Mouse (Mus musculus): ENCODE data around the gene Ifna15.
"Not testable (repeated sequence)": the region's sequence is repeated elsewhere in the genome, so short reads cannot be mapped to it uniquely, and the experiment has no call there.

The Ifna15 gene

GRCm38 (mm10) chr4:88558145-88558544, at the start of gene Ifna15:
Gene Ifna15 (minus strand): TSS chr4:88558245.
- not testable (repeated sequence) for DNase-seq (ENCODE audit: inconsistent age in 2 of 2, low spot score in 1 of 2)

- DNase-seq (ENCODE audit: inconsistent age in 2 of 2, low spot score in 1 of 2) = no peak
These were observed 45.2 kb upstream of the Ifna15 start, which contains the start of gene Ifna12 for GRCm38 (mm10) chr4:88603276-88603675. Gene Ifna12 (minus strand): TSS chr4:88603376.

GRCm38 (mm10) chr4:88592285-88592684, 34.2 kb upstream of the Ifna15 start, which contains the start of gene Ifna9:
Gene Ifna9 (minus strand): TSS chr4:88592385.
- no peak for DNase-seq (ENCODE audit: inconsistent age in 2 of 2, low spot score in 1 of 2)

GRCm38 (mm10) chr4:88571698-88572097, 13.7 kb upstream of the Ifna15 start, which contains the start of gene Ifna14:
Gene Ifna14 (minus strand): TSS chr4:88571798.
- DNase-seq (ENCODE audit: inconsistent age in 2 of 2, low spot score in 1 of 2) = no peak

GRCm38 (mm10) chr4:88561791-88562190, 3.7 kb upstream of the Ifna15 start:
- no peak for DNase-seq (ENCODE audit: inconsistent age in 2 of 2, low spot score in 1 of 2)

GRCm38 (mm10) chr4:88550161-88550945, 7.7 kb downstream of the Ifna15 start:
- DNase-seq (ENCODE audit: inconsistent age in 2 of 2, low spot score in 1 of 2) = peak; percentile 79 to 94

GRCm38 (mm10) chr4:88547986-88548385, 10.1 kb downstream of the Ifna15 start:
- no peak for DNase-seq (ENCODE audit: inconsistent age in 2 of 2, low spot score in 1 of 2)

- peak in 1 of 2 experiments; percentile 90 for DNase-seq (ENCODE audit: inconsistent age in 2 of 2, low spot score in 1 of 2)
These were observed 14.3 kb downstream of the Ifna15 start for GRCm38 (mm10) chr4:88543649-88544234.

GRCm38 (mm10) chr4:88537328-88537727, 20.7 kb downstream of the Ifna15 start:
- peak in 1 of 2 experiments; percentile 85 for DNase-seq (ENCODE audit: inconsistent age in 2 of 2, low spot score in 1 of 2)

- peak; percentile 67 to 80 for DNase-seq (ENCODE audit: inconsistent age in 2 of 2, low spot score in 1 of 2)
These were observed 21.4 kb downstream of the Ifna15 start for GRCm38 (mm10) chr4:88536640-88537039.

- DNase-seq (ENCODE audit: inconsistent age in 2 of 2, low spot score in 1 of 2) = no peak
These were observed 22.3 kb downstream of the Ifna15 start for GRCm38 (mm10) chr4:88535742-88536141.

GRCm38 (mm10) chr4:88534903-88535302, 23.1 kb downstream of the Ifna15 start:
- DNase-seq (ENCODE audit: inconsistent age in 2 of 2, low spot score in 1 of 2) = no peak

- no peak for DNase-seq (ENCODE audit: inconsistent age in 2 of 2, low spot score in 1 of 2)
These were observed 24.5 kb downstream of the Ifna15 start for GRCm38 (mm10) chr4:88533499-88533898.

GRCm38 (mm10) chr4:88530892-88531291, 27.2 kb downstream of the Ifna15 start:
- peak in 1 of 2 experiments; percentile 67 for DNase-seq (ENCODE audit: inconsistent age in 2 of 2, low spot score in 1 of 2)

GRCm38 (mm10) chr4:88530271-88530670, 27.8 kb downstream of the Ifna15 start:
- DNase-seq (ENCODE audit: inconsistent age in 2 of 2, low spot score in 1 of 2) = peak; percentile 42 to 78

GRCm38 (mm10) chr4:88526379-88527049, 31.5 kb downstream of the Ifna15 start:
- DNase-seq (ENCODE audit: inconsistent age in 2 of 2, low spot score in 1 of 2) = no peak

GRCm38 (mm10) chr4:88525393-88525792, 32.7 kb downstream of the Ifna15 start:
- peak in 1 of 2 experiments; percentile 39 for DNase-seq (ENCODE audit: inconsistent age in 2 of 2, low spot score in 1 of 2)

GRCm38 (mm10) chr4:88523241-88523640, 34.8 kb downstream of the Ifna15 start:
- DNase-seq (ENCODE audit: inconsistent age in 2 of 2, low spot score in 1 of 2) = peak; percentile 34 to 79

- no peak for DNase-seq (ENCODE audit: inconsistent age in 2 of 2, low spot score in 1 of 2)
These were observed 35.4 kb downstream of the Ifna15 start, which contains the start of gene Ifnb1 for GRCm38 (mm10) chr4:88522674-88523073. Gene Ifnb1 (minus strand): TSS chr4:88522774.

GRCm38 (mm10) chr4:88517957-88518356, 40.1 kb downstream of the Ifna15 start:
- no peak for DNase-seq (ENCODE audit: inconsistent age in 2 of 2, low spot score in 1 of 2)

- DNase-seq (ENCODE audit: inconsistent age in 2 of 2, low spot score in 1 of 2) = peak; percentile 75 to 86
These were observed 42.3 kb downstream of the Ifna15 start for GRCm38 (mm10) chr4:88515711-88516211.
